10 mouse cellular contexts compared by ENCODE assay signal in the genomic region with DNA sequence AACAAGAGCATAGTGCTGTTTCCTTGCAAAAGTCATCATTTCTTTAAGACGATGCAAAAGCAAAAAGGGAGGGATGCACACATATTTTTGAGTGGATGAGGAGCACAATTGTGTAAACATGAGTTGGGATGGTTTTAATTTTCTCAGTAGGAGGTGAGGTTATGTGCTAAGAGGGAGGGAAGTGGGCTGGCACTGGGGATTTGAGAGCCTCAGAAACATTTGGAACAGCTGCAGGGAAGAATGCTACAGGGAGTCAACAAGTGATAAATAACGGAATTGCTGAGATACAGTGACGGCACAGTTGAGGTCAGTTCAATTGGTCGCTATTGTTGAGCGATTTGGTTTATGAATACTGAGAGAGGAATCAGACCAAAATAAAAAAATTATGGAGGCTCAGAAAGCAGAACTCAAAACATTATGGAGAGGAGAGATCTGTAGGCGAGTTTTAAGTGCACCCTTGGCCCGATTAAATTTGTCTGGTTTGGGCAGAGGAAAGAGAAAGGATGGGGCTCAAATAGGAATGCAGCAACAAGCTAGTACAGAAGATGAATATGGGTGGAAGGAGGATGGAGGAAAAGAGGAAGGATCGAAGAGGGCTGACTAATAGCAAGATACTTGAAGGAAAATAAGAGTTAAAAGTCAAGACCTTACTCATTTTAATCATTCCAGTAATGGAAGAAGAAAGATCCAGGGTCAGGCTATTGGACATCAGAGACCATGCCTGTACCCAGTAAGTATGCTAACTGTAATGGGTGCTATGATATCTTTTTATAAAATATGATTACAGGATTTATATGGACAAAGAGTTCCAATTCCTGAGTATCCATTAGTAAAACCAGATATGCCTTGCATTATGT.
DNase-seq lines count a peak whose midpoint lies in the region; ATAC-seq lines count a peak whose summit lies in the region.
"Had no signal": no experiment of that assay in that cellular context is flagged by ENCODE, and none has a peak within 500 bp of the region (broad histone marks: within the 10 kb centered on the region; RNA-seq: fewer than 3 reads in every experiment).

No protein-coding gene starts in this region.

- peak; percentile 66; the same call in 1 of the 2 replicates for ATAC-seq in limb, embryonic 12.5 days (ENCODE audit: insufficient number of reproducible peaks, insufficient read depth, low FRiP score, low TSS enrichment, low read depth)

- no peak overlapping the region for H3K9ac ChIP-seq in limb, embryonic 12.5 days (replicated peaks)
- H3K9ac ChIP-seq: heart, embryonic 15.5 days; liver, embryonic 13.5 days had no signal

- WGBS in limb, embryonic 12.5 days: 13% methylated on average over 8 of the region's 8 CpGs
- WGBS in forebrain, embryonic 10.5 days: 69% methylated on average over 8 of the region's 8 CpGs

- H3K27me3 ChIP-seq in limb, embryonic 12.5 days: no peaks in the 10 kb centered on the region
- no peaks in the 10 kb centered on the region for H3K27me3 ChIP-seq in forebrain, embryonic 10.5 days (ENCODE audit: poor library complexity, severe bottlenecking)
- H3K27me3 ChIP-seq: heart, embryonic 15.5 days; liver, embryonic 13.5 days had no signal

- peak; percentile 2 for DNase-seq in kidney, adult 11 months
- DNase-seq in kidney, adult 8-10 months: no peak
- peak; percentile 24 for DNase-seq in embryo, embryonic 9.5 days (ENCODE audit: extremely low spot score)
- peak; percentile 53 to 58 for DNase-seq in heart, adult 9 months (ENCODE audit: low spot score in 2 of 2)
- no peak for DNase-seq in yolk sac, embryonic 10.5 days (ENCODE audit: low spot score)
- no peak for DNase-seq in forebrain, embryonic 10.5 days (ENCODE audit: extremely low spot score, low spot score)
- no peak for DNase-seq in layer of hippocampus, postnatal 25 days (ENCODE audit: extremely low spot score in 1 of 2, low spot score in 1 of 2)
- DNase-seq: liver, embryonic 13.5 days had no signal

- H3K4me2 ChIP-seq in limb, embryonic 12.5 days: peak overlapping the region; percentile 40
- H3K4me2 ChIP-seq: heart, embryonic 15.5 days; liver, embryonic 13.5 days had no signal

- H3K36me3 ChIP-seq in limb, embryonic 12.5 days: no peaks in the 10 kb centered on the region
- H3K36me3 ChIP-seq in forebrain, embryonic 10.5 days (replicated peaks): no peaks in the 10 kb centered on the region
- H3K36me3 ChIP-seq: heart, embryonic 15.5 days; liver, embryonic 13.5 days had no signal

- H3K4me1 ChIP-seq in limb, embryonic 12.5 days (replicated peaks): peaks cover 13% of the 10 kb centered on the region
- H3K4me1 ChIP-seq in forebrain, embryonic 10.5 days: no peaks in the 10 kb centered on the region
- H3K4me1 ChIP-seq: heart, embryonic 15.5 days; liver, embryonic 13.5 days had no signal

- H3K9me3 ChIP-seq in limb, embryonic 12.5 days: no peaks in the 10 kb centered on the region; the same call in 1 of the 2 replicates
- H3K9me3 ChIP-seq in forebrain, embryonic 10.5 days: no peaks in the 10 kb centered on the region
- H3K9me3 ChIP-seq: heart, embryonic 15.5 days; liver, embryonic 13.5 days had no signal

- peak overlapping the region; percentile 81 for H3K27ac ChIP-seq in limb, embryonic 12.5 days
- H3K27ac ChIP-seq in forebrain, embryonic 10.5 days: no peak overlapping the region
- H3K27ac ChIP-seq: heart, embryonic 15.5 days; liver, embryonic 13.5 days had no signal

- H3K4me3 ChIP-seq in limb, embryonic 12.5 days (replicated peaks): no peak overlapping the region
- H3K4me3 ChIP-seq in forebrain, embryonic 10.5 days: no peak overlapping the region
- H3K4me3 ChIP-seq: heart, embryonic 15.5 days; liver, embryonic 13.5 days had no signal

Comparison
In these comparisons a context has a peak if more than half of its experiments do, and no peak if none do; other contexts are left out.
1. DNase-seq: peak in kidney, adult 11 months (single experiment), embryo, embryonic 9.5 days (single experiment) and heart, adult 9 months (2 of 2); none in kidney, adult 8-10 months (0 of 2), yolk sac, embryonic 10.5 days (single experiment), forebrain, embryonic 10.5 days (single experiment) and layer of hippocampus, postnatal 25 days (0 of 2).